ENCODE assay signal across 20 mouse cellular contexts in genomic region chr17:80897709-80898440, GRCm38 (mm10). TPM values are rescaled to one million over a fixed set of nuclear protein-coding genes. Genes with fewer than 3 reads are reported as not detected.
DNase-seq lines count a peak whose midpoint lies in the region; ATAC-seq and TF ChIP-seq lines count a peak whose summit lies in the region.
"Had no signal": no experiment of that assay in that cellular context is flagged by ENCODE, and none has a peak within 500 bp of the region (broad histone marks: within the 10 kb centered on the region; RNA-seq: fewer than 3 reads in every experiment).

No protein-coding gene starts in this region.

- no peak for TF ChIP-seq POLR2A in brain, embryonic 14.5 days (IDR thresholded peaks at IDR 0.05; ENCODE audit: borderline replicate concordance, extremely low read depth, insufficient read depth, insufficient read length, poor library complexity, severe bottlenecking)

- H3K4me3 ChIP-seq in kidney, embryonic 14.5 days (ENCODE audit: low read length): no peak overlapping the region
- H3K4me3 ChIP-seq in forebrain, embryonic 12.5 days (replicated peaks): no peak overlapping the region
- H3K4me3 ChIP-seq: midbrain, embryonic 12.5 days; stomach, embryonic 15.5 days had no signal

- no peak for TF ChIP-seq CTCF in brain, embryonic 14.5 days (IDR thresholded peaks at IDR 0.05; ENCODE audit: borderline replicate concordance, extremely low read depth, insufficient read depth, insufficient read length)

- H3K27ac ChIP-seq in kidney, embryonic 14.5 days (ENCODE audit: low read depth, low read length): no peak overlapping the region
- peak overlapping the region; percentile 68 for H3K27ac ChIP-seq in forebrain, embryonic 12.5 days
- H3K27ac ChIP-seq: hindbrain, postnatal 0 days; kidney, postnatal 0 days; liver, embryonic 14.5 days; midbrain, embryonic 12.5 days; stomach, embryonic 15.5 days had no signal

- no peak for ATAC-seq in kidney, embryonic 14.5 days (ENCODE audit: low FRiP score, low TSS enrichment)
- ATAC-seq in forebrain, embryonic 12.5 days (ENCODE audit: low FRiP score): peak; percentile 65; the same call in 1 of the 2 replicates
- ATAC-seq: hindbrain, postnatal 0 days had no signal

- H3K27me3 ChIP-seq in kidney, embryonic 14.5 days (ENCODE audit: control insufficient read depth, insufficient read depth, low read length): no peaks in the 10 kb centered on the region
- H3K27me3 ChIP-seq in forebrain, embryonic 12.5 days: no peaks in the 10 kb centered on the region
- H3K27me3 ChIP-seq: midbrain, embryonic 12.5 days; stomach, embryonic 15.5 days had no signal

- no peak overlapping the region for H3K4me2 ChIP-seq in kidney, embryonic 14.5 days (replicated peaks; ENCODE audit: low read depth, low read length)
- H3K4me2 ChIP-seq in forebrain, embryonic 12.5 days: no peak overlapping the region
- H3K4me2 ChIP-seq: midbrain, embryonic 12.5 days; stomach, embryonic 15.5 days had no signal

- DNase-seq in kidney, adult 8-10 months: peak; percentile 36 to 41
- peak; percentile 86 for DNase-seq in brain, embryonic 14.5 days (ENCODE audit: low read depth)
- peak; percentile 31 to 38 for DNase-seq in kidney, postnatal 36 days
- DNase-seq in layer of hippocampus, adult 11-12 months (ENCODE audit: low spot score): no peak
- DNase-seq in ovary, adult 18-20 months (ENCODE audit: low spot score): no peak
- DNase-seq: adrenal gland, postnatal 25 days; cerebellum, adult 18-20 months; cerebellum, postnatal 25 days; embryo, embryonic 11 days; gastrocnemius, postnatal 36 days; thymus, adult 18-20 months; thymus, postnatal 4 days had no signal

- H3K9me3 ChIP-seq in kidney, embryonic 14.5 days (ENCODE audit: control insufficient read depth, low read length): no peaks in the 10 kb centered on the region
- no peaks in the 10 kb centered on the region for H3K9me3 ChIP-seq in forebrain, embryonic 12.5 days
- H3K9me3 ChIP-seq: midbrain, embryonic 12.5 days; stomach, embryonic 15.5 days had no signal

- H3K36me3 ChIP-seq in kidney, embryonic 14.5 days (ENCODE audit: control insufficient read depth, insufficient read depth, low read length): no peaks in the 10 kb centered on the region
- H3K36me3 ChIP-seq in forebrain, embryonic 12.5 days (replicated peaks): no peaks in the 10 kb centered on the region
- H3K36me3 ChIP-seq: midbrain, embryonic 12.5 days; stomach, embryonic 15.5 days had no signal

- 83% methylated on average over 9 of the region's 9 CpGs for WGBS in kidney, embryonic 14.5 days
- WGBS in forebrain, embryonic 12.5 days: 31% methylated on average over 9 of the region's 9 CpGs

- peaks cover 20% of the 10 kb centered on the region for H3K4me1 ChIP-seq in kidney, embryonic 14.5 days (ENCODE audit: control insufficient read depth, insufficient read depth, low read length)
- peaks cover 12% of the 10 kb centered on the region; the same call in 1 of the 2 replicates for H3K4me1 ChIP-seq in forebrain, embryonic 12.5 days

- H3K9ac ChIP-seq in kidney, embryonic 14.5 days (ENCODE audit: low read depth, low read length): no peak overlapping the region
- H3K9ac ChIP-seq in forebrain, embryonic 12.5 days: no peak overlapping the region
- H3K9ac ChIP-seq: liver, embryonic 14.5 days; midbrain, embryonic 12.5 days; stomach, embryonic 15.5 days had no signal

RNA-seq across cellular contexts. Expression of gene Tmem178, which starts 46.6 kb away (rescaled TPM):
- 10.8 and 11.7 TPM in 2 replicates for polyA plus RNA-seq in kidney, embryonic 14.5 days (2014; fragmentation: Nextera tagmentation; extraction: Ambion mirVana)
- polyA plus RNA-seq in brain, embryonic 14.5 days (2012; rRNA removed): 31.8 and 38.1 TPM in 2 replicates
- polyA plus RNA-seq in forebrain, embryonic 12.5 days (2016; fragmentation: Nextera tagmentation; extraction: Ambion mirVana): 23.9 and 24.1 TPM in 2 replicates
- polyA plus RNA-seq: C2C12 had no signal

Comparison
In these comparisons a context has a peak if more than half of its experiments do, and no peak if none do; other contexts are left out.
1. DNase-seq: peak in kidney, adult 8-10 months (2 of 2), brain, embryonic 14.5 days (single experiment) and kidney, postnatal 36 days (2 of 2); none in layer of hippocampus, adult 11-12 months (single experiment) and ovary, adult 18-20 months (single experiment).